Mouse (Mus musculus) E14TG2a.4 (cell line): Measurements from ENCODE around the gene Incenp.
"Not testable (repeated sequence)": the region's sequence is repeated elsewhere in the genome, so short reads cannot be mapped to it uniquely, and the experiment has no call there.

Experiments
- H3K27me3 ChIP-seq: 2 replicates; pipeline ENCODE4 v1.6.1; 2014; ENCODE audit warnings: low read length, control low read depth; ENCODE audit not compliant: insufficient read depth
- H3K36me3 ChIP-seq: 2 replicates; pipeline ENCODE4 v1.6.1; 2014; ENCODE audit warnings: low read length, control low read depth; ENCODE audit not compliant: insufficient read depth
- H3K4me1 ChIP-seq: replicated peaks from 2 replicates; pipeline ENCODE4 v1.6.1; 2014; ENCODE audit warnings: low read depth, low read length, control low read depth
- H3K4me3 ChIP-seq: replicated peaks from 2 replicates; pipeline ENCODE4 v1.5.1; 2014; ENCODE audit warnings: mild to moderate bottlenecking, low read length
- H3K9me3 ChIP-seq: 2 replicates; pipeline ENCODE4 v1.6.1; 2014; ENCODE audit warnings: low read length, control low read depth
- CTCF ChIP-seq: conservative IDR thresholded peaks from 2 replicates; pipeline ENCODE4 v1.5.1; 2014; ENCODE audit warnings: low read length
- NANOG ChIP-seq: IDR thresholded peaks from 2 replicates; pipeline ENCODE4 v1.6.1; 2014; ENCODE audit warnings: borderline replicate concordance, low read length, mixed read lengths
- POU5F1 ChIP-seq: IDR thresholded peaks from 2 replicates; pipeline ENCODE4 v1.6.1; 2014; ENCODE audit warnings: low read length, borderline replicate concordance

The Incenp gene

GRCm38 (mm10) chr19:9938156-9938823, 38.9 kb upstream of the Incenp start:
- Histone ChIP-seq H3K9me3 (no peaks in the 10 kb centered on the region), H3K4me3 (peak overlapping the region; percentile 41; the same call in 1 of the 2 replicates), H3K36me3 (no peaks in the 10 kb centered on the region), H3K27me3 (peaks cover 3% of the 10 kb centered on the region), H3K4me1 (peaks cover 57% of the 10 kb centered on the region)
- no peak for TF ChIP-seq NANOG
- TF ChIP-seq POU5F1: no peak
- no peak for TF ChIP-seq CTCF

- H3K27me3 ChIP-seq: peaks cover 3% of the 10 kb centered on the region
Measured at GRCm38 (mm10) chr19:9937428-9937827, 38.1 kb upstream of the Incenp start.

GRCm38 (mm10) chr19:9936579-9936978, 37.2 kb upstream of the Incenp start:
- Histone ChIP-seq H3K27me3 (peaks cover 3% of the 10 kb centered on the region), H3K9me3 (no peaks in the 10 kb centered on the region), H3K4me1 (peaks cover 45% of the 10 kb centered on the region), H3K4me3 (no peak overlapping the region), H3K36me3 (no peaks in the 10 kb centered on the region)
- TF ChIP-seq POU5F1 (no peak), NANOG (no peak), CTCF (no peak)

More at GRCm38 (mm10) chr19:9937428-9937827, 38.1 kb upstream of the Incenp start:
- no peak for TF ChIP-seq NANOG
- no peak for TF ChIP-seq CTCF
- no peak for TF ChIP-seq POU5F1
- Histone ChIP-seq H3K9me3 (no peaks in the 10 kb centered on the region), H3K4me3 (no peak overlapping the region), H3K36me3 (no peaks in the 10 kb centered on the region), H3K4me1 (peaks cover 54% of the 10 kb centered on the region)

- peaks cover 3% of the 10 kb centered on the region; the same call in 1 of the 2 replicates for H3K27me3 ChIP-seq
- H3K9me3 ChIP-seq: no peaks in the 10 kb centered on the region
- no peak overlapping the region for H3K4me3 ChIP-seq
- H3K36me3 ChIP-seq: no peaks in the 10 kb centered on the region
- no peak for TF ChIP-seq NANOG
- TF ChIP-seq CTCF: no peak
- no peak for TF ChIP-seq POU5F1
- H3K4me1 ChIP-seq: peaks cover 22% of the 10 kb centered on the region
Measured at GRCm38 (mm10) chr19:9933908-9934307, 34.6 kb upstream of the Incenp start.

GRCm38 (mm10) chr19:9931167-9931607, 31.8 kb upstream of the Incenp start:
- not testable (repeated sequence) for H3K4me3 ChIP-seq, H3K36me3 ChIP-seq, H3K9me3 ChIP-seq, H3K27me3 ChIP-seq
- peaks cover 11% of the 10 kb centered on the region for H3K4me1 ChIP-seq

GRCm38 (mm10) chr19:9928089-9928488, 28.7 kb upstream of the Incenp start:
- H3K27me3 ChIP-seq: peaks cover 7% of the 10 kb centered on the region; the same call in 1 of the 2 replicates
- no peak overlapping the region for H3K4me3 ChIP-seq
- no peaks in the 10 kb centered on the region for H3K9me3 ChIP-seq
- no peak for TF ChIP-seq POU5F1
- TF ChIP-seq CTCF: no peak
- TF ChIP-seq NANOG: no peak
- peaks cover 20% of the 10 kb centered on the region for H3K4me1 ChIP-seq
- no peaks in the 10 kb centered on the region for H3K36me3 ChIP-seq

- TF ChIP-seq NANOG (no peak), CTCF (no peak), POU5F1 (no peak)
- H3K4me1 ChIP-seq: peaks cover 50% of the 10 kb centered on the region
- H3K36me3 ChIP-seq: no peaks in the 10 kb centered on the region
- H3K27me3 ChIP-seq: peaks cover 7% of the 10 kb centered on the region; the same call in 1 of the 2 replicates
- no peaks in the 10 kb centered on the region for H3K9me3 ChIP-seq
- peak overlapping the region; percentile 35 for H3K4me3 ChIP-seq
Measured at GRCm38 (mm10) chr19:9924769-9925272, 25.5 kb upstream of the Incenp start.

GRCm38 (mm10) chr19:9924034-9924768, 24.9 kb upstream of the Incenp start:
- Histone ChIP-seq H3K36me3 (no peaks in the 10 kb centered on the region), H3K27me3 (peaks cover 7% of the 10 kb centered on the region; the same call in 1 of the 2 replicates), H3K4me3 (peak overlapping the region; percentile 35), H3K9me3 (no peaks in the 10 kb centered on the region), H3K4me1 (peaks cover 50% of the 10 kb centered on the region)
- TF ChIP-seq CTCF (no peak), NANOG (no peak), POU5F1 (no peak)

- no peaks in the 10 kb centered on the region for H3K36me3 ChIP-seq
- TF ChIP-seq NANOG (no peak), CTCF (no peak)
- H3K4me1 ChIP-seq: peaks cover 56% of the 10 kb centered on the region
- H3K4me3 ChIP-seq: no peak overlapping the region
- H3K9me3 ChIP-seq: no peaks in the 10 kb centered on the region
- H3K27me3 ChIP-seq: peaks cover 7% of the 10 kb centered on the region; the same call in 1 of the 2 replicates
Measured at GRCm38 (mm10) chr19:9923048-9923447, 23.7 kb upstream of the Incenp start.
